Mouse (Mus musculus): Measurements from ENCODE around the gene Timm23. TPM values are rescaled to one million over a fixed set of nuclear protein-coding genes. Genes with fewer than 3 reads are reported as not detected.

Timm23 gene
- total RNA-seq, 2 experiments from 2014 or later, result 58.9 to 81.0 TPM

- intact Hi-C loops (cut with DNase I), result no loop called here
- DNase-seq, result peak; percentile 69
Measured at GRCm38 (mm10) chr14:32165278-32166061, 36.2 kb downstream of the Timm23 start.

GRCm38 (mm10) chr14:32164173-32165051 is 37.3 kb downstream of the Timm23 start:
- intact Hi-C loops (cut with DNase I), result no loop called here
- no peak for DNase-seq

- intact Hi-C loops (cut with DNase I), result no loop called here
Measured at GRCm38 (mm10) chr14:32163203-32163888, 38.4 kb downstream of the Timm23 start.

DNA sequence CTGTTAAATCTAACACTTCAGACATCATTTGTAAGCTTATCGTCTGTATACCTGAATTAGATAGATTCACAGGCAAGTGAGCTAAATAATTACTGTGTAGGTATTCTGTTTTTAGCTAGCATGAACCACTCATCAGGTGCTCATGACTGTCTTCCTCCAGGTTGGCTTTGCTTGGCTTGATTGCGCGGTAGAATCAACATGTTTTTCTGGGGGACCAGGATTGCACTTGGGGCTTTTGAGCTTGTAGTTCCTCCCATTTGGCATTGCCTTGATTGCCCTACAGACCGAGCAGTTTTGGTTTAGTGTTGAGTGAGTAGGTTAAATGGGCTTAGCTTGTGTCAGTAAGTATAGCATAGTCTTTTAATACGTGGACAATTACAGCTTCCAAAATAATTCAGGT is 39.5 kb downstream of the Timm23 start:
- no peak for DNase-seq
- intact Hi-C loops (cut with DNase I), result no loop called here

More at GRCm38 (mm10) chr14:32163203-32163888, 38.4 kb downstream of the Timm23 start:
- DNase-seq, result no peak

DNA sequence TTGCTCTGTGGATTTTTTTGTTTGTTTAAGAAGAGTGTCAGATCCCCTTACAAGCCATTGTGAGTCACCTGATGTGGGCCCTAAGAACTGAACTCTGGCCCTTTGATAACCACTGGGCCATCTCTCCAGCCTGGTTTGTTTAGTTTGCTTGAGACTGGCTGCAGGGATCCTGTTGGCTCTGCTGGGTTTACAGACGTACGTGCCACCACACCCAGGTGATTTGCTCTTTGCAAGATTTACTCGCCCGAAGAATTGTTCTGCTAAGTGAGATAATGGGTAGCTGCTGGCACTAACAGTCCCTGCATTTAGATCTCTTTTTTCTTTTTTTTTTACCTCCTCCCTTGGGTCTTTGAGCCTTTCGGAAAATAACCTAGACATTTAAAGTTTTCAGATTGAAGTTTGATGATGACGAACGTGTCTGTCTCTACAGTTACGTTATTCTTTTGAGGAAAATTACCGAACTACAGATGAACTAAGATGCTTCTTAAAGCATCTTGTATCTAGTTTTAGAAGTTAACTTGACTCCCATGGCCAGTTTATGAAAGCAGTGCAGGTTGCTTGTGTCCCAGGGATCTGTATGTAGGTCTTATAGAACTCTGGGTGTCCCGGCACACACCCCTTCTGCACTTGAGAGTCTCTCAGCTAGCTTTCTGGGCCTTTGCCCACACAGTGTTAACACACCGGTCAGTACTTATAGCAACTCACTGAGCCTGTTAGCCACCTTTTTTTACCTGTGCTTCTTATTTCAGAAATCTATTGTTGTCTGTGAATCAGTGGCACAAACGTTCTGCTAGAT is 40.4 kb downstream of the Timm23 start:
- intact Hi-C loops (cut with DNase I), result no loop called here
- no peak for DNase-seq

DNA sequence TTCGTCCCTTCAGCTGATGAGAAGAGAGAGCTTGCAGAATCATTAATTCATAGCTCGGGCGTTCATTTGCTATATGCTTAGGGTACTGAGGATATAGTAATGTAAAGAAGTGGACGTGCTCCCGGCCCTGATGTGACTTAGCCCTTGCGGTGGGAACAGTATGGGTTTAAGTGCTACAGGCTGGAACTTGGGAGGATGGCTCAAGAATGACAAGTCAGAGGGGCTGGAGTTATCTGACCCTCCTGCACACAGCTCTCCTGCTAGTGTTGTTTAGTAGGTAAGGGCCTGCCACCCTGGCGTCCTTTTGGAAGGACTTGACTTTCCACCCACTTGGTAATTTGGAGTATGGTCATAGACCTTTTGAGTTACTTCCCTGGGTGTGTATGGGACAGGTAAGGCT is 41.1 kb downstream of the Timm23 start:
- DNase-seq, result no peak
- intact Hi-C loops (cut with DNase I), result no loop called here

- intact Hi-C loops (cut with DNase I), result no loop called here
Measured at GRCm38 (mm10) chr14:32159690-32160246, 41.9 kb downstream of the Timm23 start, which contains the start of gene Ncoa4. Ncoa4 (plus strand) TSS chr14:32159865.

GRCm38 (mm10) chr14:32159150-32159670 is 42.5 kb downstream of the Timm23 start:
- intact Hi-C loops (cut with DNase I), result no loop called here

More at GRCm38 (mm10) chr14:32159690-32160246, 41.9 kb downstream of the Timm23 start, which contains the start of gene Ncoa4:
- DNase-seq, result peak; percentile 98

GRCm38 (mm10) chr14:32154758-32155157 is 46.9 kb downstream of the Timm23 start:
- intact Hi-C loops (cut with DNase I), result no loop called here
- DNase-seq, result no peak

More at GRCm38 (mm10) chr14:32159150-32159670, 42.5 kb downstream of the Timm23 start:
- DNase-seq, result no peak

GRCm38 (mm10) chr14:32153156-32153555 is 48.5 kb downstream of the Timm23 start:
- intact Hi-C loops (cut with DNase I), result no loop called here
- DNase-seq, result no peak

DNA sequence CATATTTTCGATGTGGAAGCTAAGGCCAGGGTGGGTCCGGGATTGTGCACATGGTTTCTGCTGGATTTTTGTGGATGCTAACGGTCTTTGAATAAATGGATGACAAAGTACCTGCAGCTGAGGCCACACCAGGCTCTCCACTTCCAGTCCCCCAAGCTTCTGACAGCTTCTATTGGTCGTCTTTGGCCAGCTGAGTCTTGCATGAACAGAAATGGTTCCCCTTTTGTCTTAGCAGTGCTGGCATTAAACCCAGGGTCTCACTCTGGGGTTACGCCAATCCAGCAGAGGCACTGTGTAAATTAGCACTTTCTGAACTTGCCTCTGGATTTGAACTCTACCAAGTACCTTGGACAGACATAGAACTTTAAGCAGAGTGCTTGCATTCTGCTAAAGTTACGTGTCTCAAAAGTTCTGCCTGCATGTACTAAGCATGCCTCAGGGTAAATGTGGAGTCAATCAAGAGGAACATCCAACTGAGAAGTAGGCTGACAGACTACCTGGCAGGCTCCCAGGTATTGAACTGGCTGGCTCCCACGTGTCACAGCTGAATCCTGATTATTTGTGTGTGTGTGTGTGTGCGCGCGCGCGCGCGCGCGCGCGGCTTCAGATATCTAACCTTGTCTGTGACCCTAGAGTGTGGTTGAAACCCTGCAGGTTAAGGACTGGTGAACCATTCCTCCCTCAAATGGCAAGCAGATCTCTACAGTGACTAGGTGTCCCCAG is 49.3 kb downstream of the Timm23 start:
- intact Hi-C loops (cut with DNase I), result no loop called here
- DNase-seq, result no peak

DNA sequence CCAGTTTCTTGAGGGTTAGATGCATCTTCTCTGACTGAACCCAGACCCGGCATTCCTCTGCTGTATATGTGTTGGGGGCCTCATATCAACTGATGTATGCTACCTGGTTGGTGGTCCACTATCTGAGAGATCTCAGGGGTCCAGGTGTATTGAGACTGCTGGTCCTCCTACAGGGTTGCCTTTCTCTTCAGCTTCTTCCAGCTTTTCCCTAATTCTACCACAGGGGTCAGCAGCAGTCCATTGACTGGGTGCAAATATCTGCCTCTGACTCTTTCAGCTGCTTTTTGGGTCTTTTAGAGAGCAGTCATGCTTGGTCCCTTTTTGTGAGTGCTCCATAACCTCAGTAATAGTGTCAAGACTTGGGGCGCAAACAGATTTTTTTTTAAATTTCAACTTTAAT is 50.8 kb downstream of the Timm23 start:
- DNase-seq, result no peak
- intact Hi-C loops (cut with DNase I), result no loop called here

DNA sequence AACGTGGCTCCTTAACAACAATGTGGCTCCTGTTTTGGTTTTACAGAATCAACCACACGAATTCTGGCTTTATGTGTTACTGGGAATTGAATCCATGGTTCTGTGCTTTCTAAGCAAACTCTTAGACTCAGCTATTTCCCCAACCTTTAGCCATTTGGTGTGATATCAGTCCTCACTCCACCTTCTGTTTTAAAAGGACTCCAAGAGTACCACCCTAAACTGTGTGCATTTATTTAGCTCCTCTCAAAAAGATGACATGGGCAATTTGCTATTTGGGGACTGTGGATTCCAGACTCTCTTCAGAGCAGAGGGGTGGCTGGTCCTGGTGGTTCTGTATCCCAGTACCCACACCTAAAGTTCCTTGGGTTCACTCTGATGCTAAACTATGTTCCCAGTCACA is 55.1 kb downstream of the Timm23 start:
- DNase-seq, result no peak
- intact Hi-C loops (cut with DNase I), result no loop called here

GRCm38 (mm10) chr14:32145809-32146511 is 55.7 kb downstream of the Timm23 start:
- no peak for DNase-seq
- intact Hi-C loops (cut with DNase I), result no loop called here

DNA sequence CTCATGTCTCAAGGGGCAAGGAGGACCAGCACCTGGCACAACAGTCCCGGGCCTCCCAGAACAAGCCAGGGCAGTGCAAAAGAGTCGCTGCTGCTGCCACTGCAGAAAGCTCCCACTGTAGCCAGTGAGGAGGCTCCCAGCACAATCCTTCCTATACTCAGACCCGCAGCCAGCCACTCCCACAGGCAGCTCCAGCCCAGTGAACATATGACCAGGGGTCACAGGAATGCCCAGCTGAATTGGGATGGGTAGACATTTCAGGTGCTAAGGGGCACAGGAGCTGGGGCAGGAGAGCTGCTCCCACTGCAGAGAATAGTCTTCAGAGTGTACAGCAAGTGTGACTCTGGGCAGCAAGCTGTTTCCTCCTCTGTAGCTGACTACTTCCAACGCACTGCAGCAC is 56.3 kb downstream of the Timm23 start:
- no peak for DNase-seq
- intact Hi-C loops (cut with DNase I), result no loop called here

GRCm38 (mm10) chr14:32144734-32145133 is 57.0 kb downstream of the Timm23 start:
- intact Hi-C loops (cut with DNase I), result no loop called here

GRCm38 (mm10) chr14:32141723-32142122 is 60.0 kb downstream of the Timm23 start, which contains the start of gene Msmb:
Msmb (plus strand) TSS chr14:32142023.
- no peak for DNase-seq
- intact Hi-C loops (cut with DNase I), result no loop called here

More at GRCm38 (mm10) chr14:32144734-32145133, 57.0 kb downstream of the Timm23 start:
- DNase-seq, result no peak

DNA sequence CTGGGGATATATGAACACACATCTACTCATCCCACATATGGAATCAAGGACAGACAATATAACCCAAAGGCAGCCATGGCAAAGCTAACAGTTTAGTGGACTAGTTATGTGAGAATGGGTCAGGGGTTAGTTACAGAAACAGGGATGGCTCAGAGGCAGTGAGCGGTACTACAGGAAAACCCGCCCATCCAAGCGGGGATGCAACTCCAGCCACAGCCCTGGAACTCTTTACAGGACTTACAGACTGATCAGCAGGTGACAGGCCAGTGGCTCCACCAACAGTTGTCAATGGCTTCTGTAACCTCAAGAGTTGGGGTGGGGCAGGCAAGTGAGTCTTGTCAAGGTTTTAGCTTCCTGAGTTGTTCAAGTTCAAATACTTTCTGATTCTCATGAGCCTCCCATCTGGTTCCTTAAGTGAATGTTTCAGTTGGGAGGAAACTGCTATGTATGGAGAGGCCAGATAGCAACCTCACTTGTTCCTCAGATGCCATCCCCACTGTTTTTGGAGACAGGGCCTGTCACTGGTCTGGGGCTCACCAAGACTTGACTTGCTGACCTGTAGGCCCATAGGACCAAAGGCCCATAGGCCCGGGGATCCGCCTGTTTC is 61.2 kb downstream of the Timm23 start:
- no peak for DNase-seq
- intact Hi-C loops (cut with DNase I), result no loop called here

All from left cerebral cortex, postnatal 4 days (tissue).